Mouse (Mus musculus) left cerebral cortex, adult 2 months (tissue): ENCODE data around the gene Epb41l1. TPM values are rescaled to one million over a fixed set of nuclear protein-coding genes. Genes with fewer than 3 reads are reported as not detected.

ENCODE experiments used
- DNase-seq, 2 experiments: peaks; one replicate each; pipeline ENCODE4 v3.0.0; 2021 to 2022; ENCODE audit warnings: low spot score in 2 of 2, mixed read lengths in 1 of 2; ENCODE audit errors: extremely low spot score in 1 of 2
- H3K27ac ChIP-seq: fragments of 200-600 bp; 2 replicates; pipeline ENCODE4 v1.8.1; 2022
- H3K4me3 ChIP-seq: fragments of 200-600 bp; 2 replicates; pipeline ENCODE4 v1.8.1; 2022
- CTCF ChIP-seq: fragments of 200-600 bp; IDR thresholded peaks from 2 replicates; pipeline ENCODE4 v1.8.1; 2022; ENCODE audit warnings: antibody characterized with exemption, mild to moderate bottlenecking, moderate library complexity
- intact Hi-C: fragments of 180-260 bp; cut with DNase I; formaldehyde crosslinking; loops from one replicate; pipeline ENCODE4 v1.15.1; 2025
- microRNA-seq, 2 experiments: library from miRNA; unstranded; fragments of <30 nt; microRNA quantifications; one replicate each; pipeline ENCODE4 v1.2.0; 2021
- total RNA-seq, 2 experiments: library from RNA; stranded (reverse); gene quantifications; 2 replicates each; pipeline ENCODE4 v1.2.3; 2021

Gene Epb41l1
- total RNA-seq, 2 experiments from 2014 or later: 376 to 385 TPM

DNA sequence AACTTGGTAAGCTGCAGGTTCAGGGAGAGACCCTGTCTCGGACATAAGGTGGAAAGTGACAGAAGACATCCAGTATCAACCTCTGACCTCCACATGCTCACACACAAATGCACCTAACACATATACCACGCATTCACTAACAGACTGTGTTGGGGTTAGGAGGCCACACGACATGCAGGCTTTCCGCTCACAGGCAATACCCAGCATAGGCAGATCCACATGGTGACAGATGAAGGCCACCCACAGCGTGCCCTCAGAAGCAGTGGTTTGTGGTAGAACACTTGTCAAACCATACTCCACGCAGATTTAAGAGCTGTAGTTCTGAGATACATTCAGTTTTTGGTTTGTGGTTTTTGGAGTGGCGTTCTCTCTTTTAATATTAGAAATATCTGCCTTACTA is 147.9 kb downstream of the Epb41l1 start:
- no peak overlapping the region for H3K27ac ChIP-seq
- no peak for TF ChIP-seq CTCF
- intact Hi-C loops: no loop called here
- no peak for DNase-seq
- no peak overlapping the region for H3K4me3 ChIP-seq

GRCm38 (mm10) chr2:156569261-156569660 is 148.6 kb downstream of the Epb41l1 start:
- no peak for TF ChIP-seq CTCF
- intact Hi-C loops: no loop called here
- Histone ChIP-seq H3K4me3 (no peak overlapping the region), H3K27ac (no peak overlapping the region)
- DNase-seq: no peak

- TF ChIP-seq CTCF: no peak
- intact Hi-C loops: no loop called here
- no peak overlapping the region for H3K27ac ChIP-seq
- no peak for DNase-seq
- H3K4me3 ChIP-seq: no peak overlapping the region
Observed at GRCm38 (mm10) chr2:156571521-156571920, 150.8 kb downstream of the Epb41l1 start.

DNA sequence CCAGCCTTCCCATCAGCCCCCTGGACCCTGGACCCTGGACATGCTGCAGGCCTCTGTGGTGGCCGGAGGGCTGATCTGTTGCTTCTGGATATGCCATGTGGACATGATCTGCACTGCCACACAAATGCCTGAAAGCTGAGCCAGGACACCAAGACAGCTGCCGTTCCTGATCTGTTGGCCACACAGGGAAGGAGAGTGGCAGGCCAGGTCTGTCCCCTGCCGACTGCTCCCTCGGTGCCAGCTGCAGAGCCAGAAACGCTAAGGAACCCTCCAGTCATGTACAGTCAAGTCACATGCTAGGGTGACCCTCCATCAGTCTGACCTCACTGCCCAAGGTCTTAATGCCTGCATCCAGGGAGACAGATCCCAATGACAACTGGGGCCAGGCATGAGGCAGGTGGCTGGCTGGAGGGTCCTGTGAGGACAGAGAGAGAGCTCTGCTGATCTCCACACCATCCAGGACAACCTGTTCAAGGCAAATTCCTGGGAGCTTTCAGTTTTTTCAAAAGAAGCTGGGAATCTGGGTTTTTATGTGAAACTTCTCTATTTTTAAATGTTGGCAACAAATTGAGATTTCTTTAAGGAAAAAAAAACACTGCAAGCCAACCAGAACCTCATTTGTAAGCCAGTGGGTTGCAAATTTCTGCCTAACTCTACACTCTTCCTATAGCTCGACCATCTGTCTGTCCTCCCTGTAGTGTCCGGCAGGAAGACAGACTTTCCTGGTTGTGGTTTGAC is 156.3 kb downstream of the Epb41l1 start:
- peak overlapping the region; percentile 51; the same call in 1 of the 2 replicates for H3K27ac ChIP-seq
- no peak overlapping the region for H3K4me3 ChIP-seq
- intact Hi-C loops: no loop called here
- TF ChIP-seq CTCF: no peak
- no peak for DNase-seq

- peak overlapping the region; percentile 45 for H3K27ac ChIP-seq
- no peak overlapping the region for H3K4me3 ChIP-seq
- no peak for TF ChIP-seq CTCF
- no peak for DNase-seq
- intact Hi-C loops: no loop called here
Observed at GRCm38 (mm10) chr2:156580507-156580906, 159.8 kb downstream of the Epb41l1 start.

GRCm38 (mm10) chr2:156581244-156581643 is 160.5 kb downstream of the Epb41l1 start:
- intact Hi-C loops: loop anchor here (1.0 kb wide), 1 partner anchor 32 kb away; the partner anchor contains the start of gene Dlgap4
- TF ChIP-seq CTCF: no peak; the same call in none of the 2 replicates
- Histone ChIP-seq H3K27ac (peak overlapping the region; percentile 45), H3K4me3 (no peak overlapping the region)
- peak; percentile 83 to 87 for DNase-seq

DNA sequence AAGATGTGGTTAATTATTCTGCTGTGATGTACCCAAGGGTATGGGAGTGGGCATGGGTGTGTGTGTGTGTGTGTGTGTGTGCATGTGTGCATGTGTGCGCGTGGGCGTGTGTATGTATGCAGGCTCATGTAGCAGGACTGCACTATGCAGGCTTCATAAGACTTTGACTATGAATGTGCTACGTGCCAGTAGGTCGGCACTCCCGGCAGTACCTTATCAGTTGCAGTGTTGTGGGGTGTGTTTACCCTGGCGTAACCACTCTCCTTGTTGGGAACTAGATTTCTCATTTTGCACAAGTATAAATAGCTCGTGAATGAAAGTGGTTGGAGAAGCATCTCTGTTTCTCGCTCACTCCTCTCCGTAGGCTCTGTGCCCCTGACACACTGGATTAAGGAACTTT is 162.2 kb downstream of the Epb41l1 start:
- no peak overlapping the region for H3K4me3 ChIP-seq
- no peak for DNase-seq
- 0 out of 2 replicates have a peak overlapping the region, but pooled peaks have one; percentile 26 for H3K27ac ChIP-seq
- TF ChIP-seq CTCF: no peak
- intact Hi-C loops: no loop called here

GRCm38 (mm10) chr2:156584154-156584796 is 163.6 kb downstream of the Epb41l1 start:
- peak in 1 of 2 experiments; percentile 49 for DNase-seq
- Histone ChIP-seq H3K27ac (peak overlapping the region; percentile 54; the same call in 1 of the 2 replicates), H3K4me3 (no peak overlapping the region)
- intact Hi-C loops: loop anchor here (1.0 kb wide), 1 partner anchor 121 kb away; no protein-coding TSS in a partner anchor
- peak; percentile 65 for TF ChIP-seq CTCF

GRCm38 (mm10) chr2:156584797-156585471 is 164.2 kb downstream of the Epb41l1 start:
- intact Hi-C loops: loop anchor here (1.0 kb wide), 1 partner anchor 120 kb away; no protein-coding TSS in a partner anchor
- TF ChIP-seq CTCF: no peak
- H3K4me3 ChIP-seq: no peak overlapping the region
- H3K27ac ChIP-seq: peak overlapping the region; percentile 54
- DNase-seq: peak; percentile 47 to 63

DNA sequence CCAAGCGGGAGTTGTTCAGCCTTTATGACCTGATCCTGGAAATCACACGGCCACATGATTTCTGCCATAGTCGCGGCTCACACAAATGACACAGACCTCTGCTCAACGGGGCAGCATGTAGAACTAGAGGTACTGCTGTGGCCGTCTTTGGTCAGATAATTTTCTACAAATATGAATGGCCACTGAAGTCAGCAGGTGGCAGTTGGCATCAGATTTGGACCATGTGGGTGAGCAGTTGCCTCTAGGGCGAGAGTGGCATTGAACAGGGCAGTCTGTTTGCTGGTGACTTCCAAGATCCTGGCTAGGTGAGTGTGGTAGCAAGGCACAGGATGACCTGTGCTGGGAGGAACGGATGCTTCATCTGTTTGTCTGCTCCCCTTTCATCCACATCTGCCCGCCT is 168.8 kb downstream of the Epb41l1 start:
- Histone ChIP-seq H3K27ac (no peak overlapping the region), H3K4me3 (no peak overlapping the region)
- no peak for TF ChIP-seq CTCF
- DNase-seq: no peak
- intact Hi-C loops: no loop called here

Small RNA genes lying within 50 kb of the gene (microRNA-seq; reads per million reads assigned to microRNA genes)
- gene Gm22758: 0 reads per million in 2 experiments

Other genes with a start within 250 kb of the Epb41l1 start
- 100 to 1,000 TPM; 286 to 301 TPM for gene Rbm39, start 240.7 kb upstream of the Epb41l1 start, total RNA-seq
- gene Phf20, start 224.4 kb upstream of the Epb41l1 start, total RNA-seq: 10 to 100 TPM; 82.7 to 85.6 TPM
- 1 to 10 TPM; 6.9 to 7.3 TPM for gene Cnbd2, start 108.6 kb upstream of the Epb41l1 start, total RNA-seq
- 10 to 100 TPM; 81.9 to 84.4 TPM for gene Scand1, start 108.2 kb upstream of the Epb41l1 start, total RNA-seq
- gene Aar2, start 126.7 kb downstream of the Epb41l1 start, total RNA-seq: 10 to 100 TPM; 37.3 to 39.6 TPM
- gene Dlgap4, start 192.8 kb downstream of the Epb41l1 start, total RNA-seq: 100 to 1,000 TPM; 248 to 254 TPM